Mouse (Mus musculus): ENCODE results near the gene Chchd3. TPM values are rescaled to one million over a fixed set of nuclear protein-coding genes. Genes with fewer than 3 reads are reported as not detected.
A peak's percentile ranks its signal among the peaks of the same experiment; 100 is the strongest.

Chchd3 gene
- polyA plus RNA-seq (2012; rRNA removed) = 111 and 116 TPM in 2 replicates

DNA sequence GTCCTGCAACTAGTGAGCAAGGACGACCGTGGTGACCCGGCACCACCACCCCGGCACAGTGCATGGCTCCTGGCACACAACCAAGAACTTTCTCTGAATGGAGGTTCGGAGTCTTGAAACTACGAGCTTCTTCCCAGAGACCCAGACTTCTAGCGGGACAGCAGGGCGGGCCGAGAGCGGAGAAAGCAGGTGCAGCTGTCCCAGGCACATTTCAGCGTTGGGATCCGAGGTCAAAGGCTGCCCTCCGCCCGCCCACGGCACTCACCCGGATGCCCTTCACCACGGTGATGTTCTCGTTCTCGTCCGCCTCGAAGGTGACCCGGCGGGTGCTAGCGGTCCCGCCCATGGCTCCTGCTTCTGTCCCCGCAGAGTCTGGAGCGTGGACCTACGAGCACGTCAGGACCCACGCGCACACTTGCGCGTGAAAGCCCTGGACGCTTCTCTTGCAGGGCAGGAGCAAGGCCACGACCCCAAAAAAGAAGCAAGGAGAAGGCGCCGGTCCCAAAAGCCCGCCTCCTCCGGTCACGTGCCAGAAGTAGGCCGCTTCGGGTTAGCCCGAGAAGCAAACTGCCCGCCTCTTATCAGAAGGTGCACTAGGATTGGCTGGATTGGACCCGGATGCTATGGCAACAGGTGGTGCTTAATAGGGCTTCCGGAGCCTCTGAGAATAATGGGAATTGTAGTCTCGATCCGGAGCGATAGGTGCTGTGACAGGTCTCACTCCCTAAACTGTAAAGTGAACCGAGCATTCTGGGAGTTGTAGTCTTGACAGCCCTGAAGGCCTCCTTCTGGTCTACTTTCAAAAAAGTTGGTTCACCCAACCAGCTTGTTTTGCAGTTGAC, at the start of gene Chchd3:
Gene Chchd3 (minus strand): TSS at position 526 of the 842 bp plus-strand sequence.
- peak; percentile 98 to 99 for DNase-seq (ENCODE audit: extremely low spot score in 1 of 2, low spot score in 1 of 2)

DNA sequence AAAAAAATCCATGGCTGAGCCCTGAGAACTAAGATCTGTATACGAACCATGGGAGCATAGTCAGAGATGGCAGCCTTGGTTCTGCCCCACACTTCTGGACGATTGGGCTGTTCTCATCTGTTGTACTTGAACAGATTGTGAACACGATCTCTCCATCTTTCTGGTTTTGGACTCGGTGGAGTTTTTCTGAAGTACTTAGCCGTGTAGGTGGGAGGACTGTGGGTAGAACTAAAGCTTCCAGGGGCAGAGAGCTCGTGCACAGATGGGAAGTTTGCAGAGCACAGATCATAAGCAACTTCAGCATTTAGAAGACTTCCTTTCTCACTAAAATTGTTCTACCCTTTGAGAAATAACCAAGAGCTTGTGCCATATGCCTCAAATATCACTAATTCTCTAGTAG, 44.6 kb upstream of the Chchd3 start:
- peak; percentile 52 to 73 for DNase-seq (ENCODE audit: extremely low spot score in 1 of 2, low spot score in 1 of 2)

DNA sequence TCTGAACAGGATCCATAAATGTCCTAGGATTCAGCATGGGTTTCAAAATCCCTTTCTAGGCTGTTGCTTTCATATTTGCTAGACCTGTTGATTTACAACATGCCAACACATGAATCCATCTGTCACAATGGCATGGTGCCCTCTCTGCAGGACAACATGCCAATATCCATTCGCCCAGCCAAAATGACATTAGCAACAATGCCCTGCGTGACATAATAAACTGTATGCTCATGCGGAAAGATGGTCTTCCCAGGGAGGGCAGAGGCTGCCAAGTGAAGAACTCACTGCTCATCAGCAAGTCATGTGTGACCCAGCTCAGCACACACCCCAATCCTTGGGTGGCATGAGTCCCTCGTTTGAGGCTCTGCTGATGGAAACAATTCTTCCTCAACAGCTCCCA, 38.8 kb upstream of the Chchd3 start:
- DNase-seq (ENCODE audit: extremely low spot score in 1 of 2, low spot score in 1 of 2) = no peak

DNA sequence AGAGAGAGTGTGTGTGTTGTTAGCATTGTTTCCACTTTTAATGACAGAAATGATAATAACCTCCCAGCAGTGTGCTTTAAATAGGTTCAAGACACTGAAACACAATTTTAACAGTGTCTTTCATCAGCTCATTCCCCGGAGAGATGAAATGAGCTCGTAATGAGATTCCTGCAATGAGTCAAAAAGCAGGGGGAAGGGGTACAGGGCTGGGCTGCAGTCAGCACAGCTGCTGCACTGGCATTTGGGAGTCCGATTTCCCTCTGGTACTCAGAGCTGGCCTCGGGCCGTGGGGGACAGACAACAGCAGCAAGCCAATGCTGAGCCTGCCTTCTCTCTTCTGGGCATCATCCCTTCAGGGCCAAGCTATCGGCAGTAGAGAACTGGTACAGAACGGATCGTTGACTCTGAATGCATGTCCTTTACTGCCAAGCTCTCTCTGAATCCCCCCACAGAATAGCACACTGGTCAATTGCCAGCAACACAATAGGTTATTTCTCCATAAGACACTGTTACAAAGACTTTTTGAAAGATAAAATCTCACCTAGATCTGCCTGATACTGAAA, 34.7 kb upstream of the Chchd3 start:
- DNase-seq (ENCODE audit: extremely low spot score in 1 of 2, low spot score in 1 of 2) = peak in 1 of 2 experiments; percentile 24

DNA sequence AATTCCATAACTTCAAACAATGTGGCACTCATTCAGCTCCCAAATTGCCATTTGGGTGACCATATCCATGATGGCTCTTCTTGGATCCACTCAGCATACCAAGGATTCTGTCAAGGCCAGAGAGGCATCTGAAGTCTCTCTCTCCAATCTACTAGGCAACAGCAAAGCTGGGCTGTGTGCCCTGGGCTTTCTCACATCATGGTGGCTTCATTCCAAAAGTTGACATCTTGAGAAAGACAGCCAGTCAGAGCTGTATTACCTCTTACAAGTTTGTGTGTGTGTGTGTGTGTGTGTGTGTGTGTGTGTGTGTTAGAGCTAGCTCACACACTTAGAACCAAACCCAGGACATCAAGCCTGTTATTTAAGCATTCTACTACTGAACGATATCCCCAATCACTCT, 20.1 kb upstream of the Chchd3 start:
- no peak for DNase-seq (ENCODE audit: extremely low spot score in 1 of 2, low spot score in 1 of 2)

DNA sequence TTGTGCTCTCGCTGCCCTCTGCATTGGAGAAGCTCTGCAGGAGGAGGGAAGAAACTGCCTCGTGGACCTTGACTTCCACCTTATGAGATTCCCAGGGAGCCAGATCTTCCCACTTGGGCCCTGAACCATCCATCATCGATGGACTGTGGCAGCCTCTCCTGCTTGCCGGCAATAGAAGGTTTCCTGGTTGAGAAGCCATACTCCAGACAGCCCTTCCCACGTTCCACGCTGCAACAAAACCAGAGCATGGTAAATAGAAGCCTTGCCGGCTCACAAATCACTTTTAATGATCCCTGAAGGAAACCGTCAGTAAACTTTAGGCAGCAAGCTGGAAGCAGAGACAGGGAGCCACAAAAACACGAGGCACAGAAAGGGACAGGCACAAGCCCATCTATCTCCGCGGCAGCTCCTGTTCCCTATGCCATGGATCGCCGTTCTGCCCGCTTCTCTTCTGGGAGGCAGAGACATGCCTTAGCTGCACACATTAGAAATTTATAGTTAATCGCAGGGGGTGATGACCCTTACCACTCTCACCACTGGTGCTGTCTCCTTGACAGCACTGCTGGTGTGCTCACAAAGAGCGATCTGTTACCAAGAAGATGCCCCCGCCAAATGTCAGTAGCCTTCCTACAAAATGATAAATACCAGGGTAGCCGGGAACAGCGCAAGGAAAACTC, 18.3 kb upstream of the Chchd3 start:
- no peak for DNase-seq (ENCODE audit: extremely low spot score in 1 of 2, low spot score in 1 of 2)

DNA sequence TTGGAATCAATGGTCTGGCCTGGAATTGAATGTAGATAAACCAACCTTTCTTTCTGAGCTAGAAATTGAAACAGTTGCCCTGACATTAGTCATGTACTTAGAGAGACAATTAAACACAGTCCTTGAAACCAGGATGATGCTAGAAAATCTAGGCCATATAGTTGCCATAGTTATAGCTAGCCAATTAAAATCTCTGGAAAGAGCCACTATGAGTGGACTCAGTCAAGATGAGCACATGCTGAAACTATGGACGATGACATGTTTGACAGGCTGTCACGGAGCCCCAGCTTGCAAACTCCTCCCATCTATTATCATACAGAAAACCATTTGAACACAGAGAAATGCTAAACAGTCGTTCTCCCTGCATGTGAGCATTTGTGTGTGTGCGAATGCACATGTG, 6.4 kb upstream of the Chchd3 start:
- DNase-seq (ENCODE audit: extremely low spot score in 1 of 2, low spot score in 1 of 2) = no peak

DNA sequence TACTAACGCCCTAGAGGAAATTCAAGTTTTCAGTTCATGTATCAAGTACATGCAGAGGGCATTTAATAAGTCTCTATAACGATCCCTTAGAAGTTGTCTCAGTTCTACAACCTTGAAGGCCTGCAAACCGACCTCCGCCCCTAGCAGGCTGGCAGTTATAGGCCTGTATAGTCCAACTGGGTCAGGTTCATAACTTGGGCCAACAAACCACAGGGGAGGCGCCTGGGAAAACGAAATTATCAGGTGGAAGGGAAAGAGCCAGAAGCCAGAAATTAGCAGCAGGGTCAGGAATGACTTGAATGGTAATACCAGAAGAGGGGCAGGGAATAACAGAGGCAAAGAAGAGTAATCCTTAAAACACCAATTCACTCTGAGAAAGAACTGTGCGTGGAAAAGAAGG, 784 bp downstream of the Chchd3 start:
- no peak for DNase-seq (ENCODE audit: extremely low spot score in 1 of 2, low spot score in 1 of 2)

DNA sequence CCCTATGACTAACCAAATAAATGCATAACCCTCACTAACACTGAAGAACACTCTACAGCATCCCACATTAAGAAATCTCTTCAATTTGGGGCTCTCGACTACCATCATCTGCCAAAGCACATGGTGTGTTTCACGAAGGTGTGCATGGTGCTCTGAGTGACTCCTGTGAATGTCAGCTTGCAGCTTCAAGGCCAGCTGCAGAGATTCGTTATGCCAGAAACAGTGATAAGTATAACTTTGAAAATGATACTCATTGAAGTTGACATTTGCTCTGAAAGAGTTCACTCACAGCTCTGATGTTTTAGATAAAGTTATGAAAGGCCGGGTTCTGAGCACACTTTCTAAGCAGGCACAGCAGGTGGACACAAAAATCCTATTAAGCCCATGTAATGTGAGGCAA, 3.7 kb downstream of the Chchd3 start:
- DNase-seq (ENCODE audit: extremely low spot score in 1 of 2, low spot score in 1 of 2) = no peak

DNA sequence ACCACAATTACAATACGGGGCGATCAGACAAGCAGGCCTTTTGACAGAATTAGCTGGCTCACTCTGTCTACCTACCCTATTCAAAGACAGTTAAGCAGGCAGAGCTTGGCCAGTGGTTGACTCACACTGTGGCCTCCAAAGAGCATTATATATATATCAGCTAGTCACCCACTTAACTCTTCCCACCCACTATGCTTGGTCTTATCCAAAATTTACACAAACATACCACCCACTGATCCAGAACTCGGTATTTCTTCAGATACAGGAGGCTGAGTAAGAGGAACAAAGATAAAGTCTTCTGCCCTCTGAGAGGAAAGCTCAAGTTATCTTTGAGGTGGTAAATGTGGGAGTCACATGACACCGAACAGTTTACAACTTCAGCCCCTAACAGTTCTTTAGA, 4.4 kb downstream of the Chchd3 start:
- peak in 1 of 2 experiments; percentile 20 for DNase-seq (ENCODE audit: extremely low spot score in 1 of 2, low spot score in 1 of 2)

DNA sequence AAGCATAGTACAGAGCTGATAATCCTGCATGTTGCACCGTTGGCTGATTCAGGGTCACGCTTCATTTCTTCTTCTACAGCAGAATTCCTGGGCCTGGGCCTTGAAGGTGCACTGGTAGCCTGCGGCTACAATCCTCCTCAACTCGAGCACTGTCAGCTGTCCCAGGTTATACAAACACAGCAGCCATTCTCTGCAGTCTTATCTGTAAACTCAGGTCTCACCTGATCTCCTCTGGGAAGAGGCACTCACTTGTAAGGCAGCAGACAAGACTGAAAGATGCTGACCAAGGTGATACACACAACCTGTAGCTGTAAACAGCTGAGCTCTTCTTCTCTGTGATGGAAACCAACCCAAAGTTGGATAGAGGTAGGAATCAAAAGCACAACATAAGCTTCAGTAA, 5.1 kb downstream of the Chchd3 start:
- no peak for DNase-seq (ENCODE audit: extremely low spot score in 1 of 2, low spot score in 1 of 2)

DNA sequence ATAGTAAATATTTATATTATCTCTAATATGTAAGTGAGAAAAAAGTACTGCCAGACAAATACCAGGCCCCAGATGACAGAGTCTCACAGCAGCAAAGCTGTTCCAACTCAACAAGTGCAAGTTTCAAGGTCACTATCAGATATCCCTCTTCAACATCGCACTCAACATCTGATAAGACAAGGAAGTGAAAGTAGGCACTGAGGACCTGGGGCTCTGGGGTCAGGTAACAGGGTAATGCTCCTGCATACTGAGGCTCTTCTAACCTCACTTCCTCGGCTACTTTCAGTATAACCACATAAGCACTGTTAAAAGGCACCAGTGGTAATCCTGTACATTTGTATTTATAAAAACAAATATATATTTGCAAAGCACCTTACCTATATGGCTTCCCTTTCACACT, 8.4 kb downstream of the Chchd3 start:
- no peak for DNase-seq (ENCODE audit: extremely low spot score in 1 of 2, low spot score in 1 of 2)

DNA sequence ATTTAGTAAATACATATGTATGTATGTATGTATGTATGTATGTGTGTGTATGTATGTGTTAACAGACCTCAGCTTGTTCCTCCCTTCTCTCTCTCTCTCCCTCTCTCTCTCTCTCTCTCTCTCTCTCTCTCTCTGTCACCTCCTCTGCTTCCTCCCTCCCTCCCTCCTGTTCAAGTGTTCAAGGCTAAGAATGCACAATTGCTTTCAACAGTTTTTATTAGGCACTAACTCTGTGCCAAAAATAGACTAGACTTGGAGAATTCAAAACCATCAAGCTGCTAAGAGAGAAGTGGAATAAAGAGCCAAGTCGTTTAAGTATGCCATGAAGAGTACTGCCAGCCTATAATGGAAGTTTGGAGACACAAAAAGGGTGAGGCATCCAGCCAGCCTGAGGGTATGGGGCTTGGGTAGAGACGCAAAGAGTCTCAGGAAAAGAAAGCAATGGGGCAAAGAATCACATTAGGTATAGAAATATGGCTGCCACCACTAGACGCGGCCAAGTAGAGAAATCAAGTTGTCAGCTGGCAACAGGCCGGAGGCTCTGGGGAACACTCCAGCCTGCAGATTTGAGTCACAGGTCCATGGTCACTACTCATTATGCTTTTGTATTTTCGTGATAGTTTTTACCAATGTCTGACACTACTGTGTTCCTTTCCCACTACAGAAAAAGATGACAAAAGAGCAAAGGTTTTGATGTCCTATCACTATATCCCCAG, 10.2 kb downstream of the Chchd3 start:
- no peak for DNase-seq (ENCODE audit: extremely low spot score in 1 of 2, low spot score in 1 of 2)

DNA sequence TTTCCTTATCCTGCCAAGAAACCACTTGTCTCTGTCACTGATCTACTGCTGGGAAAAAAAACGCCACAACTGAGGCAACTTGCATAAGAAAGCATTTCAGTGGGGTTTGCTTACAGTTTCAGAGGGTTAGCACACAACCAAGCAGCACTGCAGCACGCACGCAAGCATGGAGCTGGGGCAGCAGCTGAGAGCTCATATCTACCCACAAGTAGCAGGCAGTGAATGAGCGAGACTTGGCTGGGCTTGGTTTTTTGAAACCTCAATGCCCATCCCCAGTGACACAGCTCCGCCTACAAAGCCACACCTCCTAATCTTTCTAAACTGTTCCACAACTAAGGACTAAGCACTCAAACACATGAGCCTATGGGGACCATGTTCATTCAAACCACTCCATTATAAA, 16.6 kb downstream of the Chchd3 start:
- DNase-seq (ENCODE audit: extremely low spot score in 1 of 2, low spot score in 1 of 2) = no peak

DNA sequence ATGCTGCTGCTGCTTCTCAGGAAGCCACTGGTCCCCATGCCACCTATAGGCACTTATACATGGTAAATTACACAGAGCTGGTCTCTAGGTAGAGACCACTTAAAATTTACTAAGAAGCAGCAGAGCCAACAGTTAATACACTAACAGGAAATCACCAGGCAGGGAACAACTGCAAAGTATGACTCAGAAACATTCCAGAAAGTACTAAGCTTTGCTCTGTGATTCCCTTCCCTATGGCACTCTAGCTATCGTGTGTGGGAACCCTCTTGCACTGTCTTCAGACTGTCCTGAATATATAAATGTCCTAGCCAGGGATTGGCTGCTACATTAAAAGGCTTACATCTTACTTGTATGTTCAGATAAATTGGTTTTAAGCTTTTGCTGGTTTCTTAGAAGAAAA, 17.2 kb downstream of the Chchd3 start:
- DNase-seq (ENCODE audit: extremely low spot score in 1 of 2, low spot score in 1 of 2) = no peak

DNA sequence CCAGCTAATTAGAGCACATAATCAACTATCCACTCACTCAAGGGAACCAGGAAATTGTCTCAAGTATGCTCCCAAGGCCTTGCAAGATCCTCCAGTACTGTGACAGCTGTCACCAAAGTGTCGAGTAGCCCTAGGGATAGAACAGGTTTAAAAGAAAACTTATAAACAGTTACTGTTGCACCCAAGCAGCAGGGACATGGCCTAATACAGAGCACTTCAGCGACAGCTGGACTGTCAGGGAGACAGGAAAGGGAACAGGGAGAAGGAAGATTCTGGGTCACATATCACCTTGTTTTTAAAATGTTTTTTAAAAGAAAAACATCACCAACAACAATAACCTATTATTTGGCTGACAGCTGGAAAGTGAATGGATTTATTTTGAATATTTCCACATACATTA, 18.1 kb downstream of the Chchd3 start:
- no peak for DNase-seq (ENCODE audit: extremely low spot score in 1 of 2, low spot score in 1 of 2)

DNA sequence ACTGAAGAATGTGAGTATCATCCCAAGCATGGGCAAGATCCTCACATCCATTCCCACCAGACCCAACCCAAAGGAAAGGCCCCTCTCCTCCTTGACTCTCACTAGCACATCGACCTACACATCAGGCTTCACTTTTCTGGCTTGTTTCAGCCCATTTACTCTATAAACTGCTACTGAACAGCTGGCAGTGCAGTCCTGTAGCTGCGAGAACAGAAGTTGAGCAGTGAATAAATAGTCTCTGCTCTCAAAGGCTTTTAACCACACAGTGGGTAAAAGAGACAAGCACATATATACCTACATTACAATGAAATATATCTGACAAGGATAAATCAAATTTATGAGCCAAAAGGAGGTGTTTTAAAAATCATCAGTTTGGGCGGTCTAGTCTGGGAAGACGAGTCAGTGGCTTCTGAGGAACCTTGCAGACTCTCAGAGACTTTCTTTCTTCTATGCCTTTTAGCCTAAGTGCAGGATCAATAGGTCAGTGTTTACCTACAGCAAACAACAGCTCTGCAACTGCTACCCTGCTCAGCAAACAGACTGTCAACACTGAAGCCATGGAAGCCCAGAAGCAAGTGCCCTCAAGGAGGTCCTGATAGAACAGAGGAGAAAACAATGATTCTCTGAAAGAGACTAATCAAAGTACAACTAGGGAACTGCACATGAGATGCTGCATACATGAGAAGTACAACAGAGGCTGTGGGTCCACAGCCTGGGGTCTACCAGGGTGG, 19.5 kb downstream of the Chchd3 start:
- no peak for DNase-seq (ENCODE audit: extremely low spot score in 1 of 2, low spot score in 1 of 2)

DNA sequence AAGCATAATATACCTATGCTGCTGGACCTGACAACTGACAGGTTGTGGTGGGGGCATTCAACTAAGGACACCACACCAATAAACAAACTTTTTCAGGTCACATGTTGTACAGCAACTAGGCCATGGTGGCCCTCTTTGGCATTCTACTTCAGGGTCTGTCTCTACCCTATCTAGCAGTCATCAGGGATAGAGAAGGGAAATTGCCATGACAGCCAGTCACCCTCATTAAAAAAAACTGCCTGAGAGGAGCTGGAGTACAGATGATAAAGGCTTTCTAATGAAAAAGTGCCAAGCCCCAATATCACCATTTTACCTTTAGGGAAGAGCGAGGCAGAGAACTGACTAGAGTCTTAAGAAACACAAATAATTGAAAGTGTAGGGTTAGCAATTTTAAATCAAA, 27.5 kb downstream of the Chchd3 start:
- DNase-seq (ENCODE audit: extremely low spot score in 1 of 2, low spot score in 1 of 2) = no peak

DNA sequence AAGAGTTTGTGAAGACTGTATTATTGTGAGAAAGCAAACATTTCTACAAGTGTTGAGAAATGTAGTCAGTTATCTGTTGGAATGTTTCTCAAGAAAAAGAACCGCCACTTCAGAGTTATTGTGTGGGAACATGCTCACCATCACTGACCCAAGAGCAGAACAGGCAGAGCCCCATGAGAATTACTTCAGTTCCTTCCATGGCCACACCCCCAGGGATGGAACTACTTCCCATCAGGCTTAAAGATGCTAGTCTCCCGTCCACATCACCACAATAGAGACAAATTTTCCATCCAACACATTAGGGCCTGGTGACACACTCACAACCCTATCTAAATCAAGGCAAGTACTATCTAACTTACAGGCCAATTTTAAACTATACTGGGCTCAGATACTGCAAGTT, 28.4 kb downstream of the Chchd3 start:
- DNase-seq (ENCODE audit: extremely low spot score in 1 of 2, low spot score in 1 of 2) = no peak

DNA sequence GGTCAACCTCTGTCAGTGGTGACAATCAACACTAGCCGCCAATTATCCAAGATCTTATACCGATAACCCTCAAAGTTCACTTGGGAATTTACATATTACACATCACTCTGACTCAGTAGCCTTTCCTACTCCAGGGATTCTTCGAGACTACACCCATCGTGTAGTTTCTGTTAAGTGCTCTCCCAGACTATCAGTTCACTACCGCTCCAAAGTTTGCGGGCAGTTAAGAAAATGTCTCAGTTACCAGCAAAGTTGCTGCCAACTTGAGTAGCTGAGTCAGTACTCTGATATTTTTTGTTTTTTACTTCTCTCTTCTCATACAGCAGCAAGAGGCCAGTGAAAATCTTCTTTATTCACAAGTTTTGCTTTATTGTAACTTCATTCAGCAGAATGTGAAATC, 31.8 kb downstream of the Chchd3 start:
- DNase-seq (ENCODE audit: extremely low spot score in 1 of 2, low spot score in 1 of 2) = no peak

DNA sequence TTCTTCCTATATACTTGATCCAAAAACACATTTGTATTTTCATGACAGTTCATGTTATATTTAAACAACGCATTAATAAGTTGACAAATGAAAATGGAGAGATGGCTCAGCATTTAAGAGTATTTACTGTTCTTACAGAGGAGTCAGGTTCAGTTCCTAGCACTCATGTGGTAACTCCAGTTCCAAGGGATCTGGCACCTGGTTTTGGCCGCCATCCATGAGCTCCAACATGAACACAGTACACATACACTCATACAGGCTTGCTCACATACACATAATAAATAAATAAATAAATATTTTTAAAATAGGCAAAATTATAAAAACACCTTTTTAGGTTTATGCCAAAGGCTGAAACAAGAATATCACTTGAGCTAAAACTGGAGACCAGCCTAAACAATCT, 35.0 kb downstream of the Chchd3 start:
- no peak for DNase-seq (ENCODE audit: extremely low spot score in 1 of 2, low spot score in 1 of 2)

Data from frontal cortex, adult 2 months (tissue).